Mouse (Mus musculus) CH12.LX (cell line): ENCODE measurements around the gene Cmya5. TPM values are rescaled to one million over a fixed set of nuclear protein-coding genes. Genes with fewer than 3 reads are reported as not detected.

Experiments used
- DNase-seq: peaks from one replicate; pipeline ENCODE4 v3.0.0-alpha.2; 2013; ENCODE audit errors: extremely low read depth
- H3K27ac ChIP-seq: 2 replicates; pipeline ENCODE4 v1.5.1; 2012; ENCODE audit warnings: low read depth, mild to moderate bottlenecking, control low read depth, moderate library complexity; ENCODE audit not compliant: insufficient read depth
- H3K27me3 ChIP-seq: replicated peaks from 2 replicates; pipeline ENCODE3; 2012; ENCODE audit warnings: inconsistent platforms
- H3K36me3 ChIP-seq, 2 experiments: replicated peaks in 1 of 2; 2 replicates each; pipeline versions ENCODE3 to v1.6.1; 2012; ENCODE audit warnings: inconsistent platforms in 1 of 2, low read length in 1 of 2, mild to moderate bottlenecking in 1 of 2, mixed read lengths in 1 of 2, moderate library complexity in 1 of 2; ENCODE audit not compliant: control insufficient read depth in 1 of 2, insufficient read depth in 1 of 2
- H3K4me1 ChIP-seq, 2 experiments: 2 replicates each; pipeline ENCODE4 v1.6.1; 2012; ENCODE audit warnings: inconsistent platforms in 1 of 2, moderate library complexity in 1 of 2; ENCODE audit not compliant: insufficient read depth in 2 of 2, control insufficient read depth in 1 of 2
- H3K4me2 ChIP-seq: 2 replicates; pipeline ENCODE4 v1.6.1; 2012; ENCODE audit warnings: low read depth, mild to moderate bottlenecking, control low read depth; ENCODE audit not compliant: poor library complexity, insufficient read depth, severe bottlenecking
- H3K4me3 ChIP-seq, 3 experiments: fragments of 150-350 bp in 1 of 3; sonication (generic) in 1 of 3; replicated peaks in 1 of 3; 2 replicates each; pipeline versions ENCODE3 to v1.5.1; 2011 to 2012; ENCODE audit warnings: low read depth in 2 of 3, low read length in 2 of 3, mild to moderate bottlenecking in 2 of 3, moderate library complexity in 2 of 3, control low read depth in 1 of 3, improper control_type of control experiment in 1 of 3, inconsistent platforms in 1 of 3, mixed read lengths in 1 of 3; ENCODE audit not compliant: poor library complexity in 1 of 3
- H3K79me2 ChIP-seq: replicated peaks from 2 replicates; pipeline ENCODE4 v1.6.1; 2012; ENCODE audit warnings: mild to moderate bottlenecking, moderate library complexity; ENCODE audit not compliant: control insufficient read depth, poor library complexity, insufficient read depth, severe bottlenecking; ENCODE audit errors: extremely low read depth
- H3K9ac ChIP-seq: 2 replicates; pipeline ENCODE4 v1.6.1; 2012; ENCODE audit warnings: low read depth, mild to moderate bottlenecking, control low read depth, moderate library complexity; ENCODE audit not compliant: insufficient read depth
- H3K9me3 ChIP-seq: replicated peaks from 2 replicates; pipeline ENCODE3; 2012; ENCODE audit warnings: low read length, inconsistent platforms, mixed read lengths
- BHLHE40 ChIP-seq: IDR thresholded peaks from 2 replicates; pipeline ENCODE4 v1.6.1; 2011; ENCODE audit warnings: mild to moderate bottlenecking, low read depth, low read length, improper control_type of control experiment
- CHD2 ChIP-seq: IDR thresholded peaks from 2 replicates; pipeline ENCODE4 v1.6.1; 2011; ENCODE audit warnings: low read length, improper control_type of control experiment
- CTCF ChIP-seq, 2 experiments: IDR thresholded peaks in 1 of 2; conservative IDR thresholded peaks in 1 of 2; 2 replicates each; pipeline ENCODE4 v1.5.1; 2011 to 2012; ENCODE audit warnings: low read depth in 2 of 2, low read length in 2 of 2, improper control_type of control experiment in 1 of 2, inconsistent platforms in 1 of 2, mild to moderate bottlenecking in 1 of 2, moderate library complexity in 1 of 2
- EP300 ChIP-seq: IDR thresholded peaks from 2 replicates; pipeline ENCODE4 v1.6.1; 2011; ENCODE audit warnings: low read length, improper control_type of control experiment
- GABPA ChIP-seq: IDR thresholded peaks from 2 replicates; pipeline ENCODE4 v1.6.1; 2012; ENCODE audit warnings: low read depth, low read length, improper control_type of control experiment, inconsistent platforms; ENCODE audit not compliant: insufficient replicate concordance
- HCFC1 ChIP-seq: IDR thresholded peaks from 2 replicates; pipeline ENCODE4 v1.6.1; 2012; ENCODE audit warnings: low read depth, mild to moderate bottlenecking, inconsistent platforms, low read length, improper control_type of control experiment
- IRF4 ChIP-seq: IDR thresholded peaks from 2 replicates; pipeline ENCODE4 v1.6.1; 2014; ENCODE audit warnings: low read depth, mild to moderate bottlenecking, inconsistent platforms, low read length, improper control_type of control experiment
- JUN ChIP-seq: IDR thresholded peaks from 2 replicates; pipeline ENCODE4 v1.6.1; 2011; ENCODE audit warnings: low read depth, mild to moderate bottlenecking, low read length, improper control_type of control experiment, moderate library complexity; ENCODE audit not compliant: insufficient read depth
- JUND ChIP-seq: conservative IDR thresholded peaks from 2 replicates; pipeline ENCODE4 v1.6.1; 2011; ENCODE audit warnings: low read depth, low read length, improper control_type of control experiment
- MAX ChIP-seq: IDR thresholded peaks from 2 replicates; pipeline ENCODE4 v1.6.1; 2011; ENCODE audit warnings: low read length, improper control_type of control experiment
- MAZ ChIP-seq: IDR thresholded peaks from 2 replicates; pipeline ENCODE4 v1.6.1; 2012; ENCODE audit warnings: low read depth, mild to moderate bottlenecking, inconsistent platforms, low read length, improper control_type of control experiment, moderate library complexity
- MXI1 ChIP-seq: IDR thresholded peaks from 2 replicates; pipeline ENCODE4 v1.6.1; 2011; ENCODE audit warnings: mild to moderate bottlenecking, low read depth, low read length, improper control_type of control experiment
- NELFE ChIP-seq: IDR thresholded peaks from 2 replicates; pipeline ENCODE4 v1.6.1; 2011; ENCODE audit warnings: low read depth, low read length, improper control_type of control experiment
- NRF1 ChIP-seq: IDR thresholded peaks from 2 replicates; pipeline ENCODE4 v1.6.1; 2014; ENCODE audit warnings: low read depth, mild to moderate bottlenecking, inconsistent platforms, low read length, improper control_type of control experiment, moderate library complexity
- POLR2A ChIP-seq: IDR thresholded peaks from 2 replicates; pipeline ENCODE4 v1.6.1; 2011; ENCODE audit warnings: low read depth, mild to moderate bottlenecking, improper control_type of control experiment, low read length
- SIN3A ChIP-seq: IDR thresholded peaks from 2 replicates; pipeline ENCODE4 v1.6.1; 2012; ENCODE audit warnings: low read length, improper control_type of control experiment, inconsistent platforms
- TBP ChIP-seq: conservative IDR thresholded peaks from 2 replicates; pipeline ENCODE4 v1.6.1; 2011; ENCODE audit warnings: low read depth, low read length, improper control_type of control experiment
- UBTF ChIP-seq: IDR thresholded peaks from 2 replicates; pipeline ENCODE4 v1.6.1; 2012; ENCODE audit warnings: low read depth, mild to moderate bottlenecking, inconsistent platforms, low read length, improper control_type of control experiment, moderate library complexity
- USF1 ChIP-seq: IDR thresholded peaks from 2 replicates; pipeline ENCODE4 v1.6.1; 2014; ENCODE audit warnings: low read depth, mild to moderate bottlenecking, inconsistent platforms, low read length, improper control_type of control experiment
- USF2 ChIP-seq: conservative IDR thresholded peaks from 2 replicates; pipeline ENCODE4 v1.6.1; 2011; ENCODE audit warnings: low read depth, low read length, improper control_type of control experiment
- ZMIZ1 ChIP-seq: IDR thresholded peaks from 2 replicates; pipeline ENCODE4 v1.6.1; 2012; ENCODE audit warnings: low read depth, mild to moderate bottlenecking, inconsistent platforms, low read length, improper control_type of control experiment
- dilution Hi-C: fragments of 300-500 bp; cut with MboI; formaldehyde crosslinking; loops from 2 replicates; pipeline ENCODE4 v1.14.3; 2020; ENCODE audit warnings: low sequenced_read_pairs; ENCODE audit not compliant: extremely low pct_unique_long_range_greater_than_20kb, extremely low pct_ligation_motif_present
- in situ Hi-C: fragments of 300-500 bp; cut with MboI; formaldehyde crosslinking; loops from 3 replicates; pipeline ENCODE4 v1.14.3; 2019; ENCODE audit warnings: low sequenced_read_pairs, low pct_ligation_motif_present, low pct_unique_long_range_greater_than_20kb, mixed read lengths
- polyA plus RNA-seq: library from polyadenylated mRNA; unstranded; fragments of >175 nt; gene quantifications from 2 replicates; pipeline ENCODE4 v1.2.1, GENCODE M21; 2012; ENCODE audit warnings: low read depth; ENCODE audit not compliant: insufficient read length
- total RNA-seq, 2 experiments: library from RNA; depleted of rRNA; stranded (reverse); fragments of 300-350 nt in 1 of 2; fragments of >200 nt in 1 of 2; gene quantifications; 2 replicates each; pipeline ENCODE4 v1.2.3; 2012 to 2014

The Cmya5 gene
- total and polyA plus RNA-seq, 3 experiments: 0.19 to 0.59 (median 0.34) TPM

GRCm38 (mm10) chr13:93135501-93135900 is 9.0 kb downstream of the Cmya5 start:
- Histone ChIP-seq H3K36me3 (no peaks in the 10 kb centered on the region), H3K27ac (no peak overlapping the region), H3K4me3 (no peak overlapping the region), H3K4me2 (no peak overlapping the region), H3K4me1 (peaks cover 0 to 11% of the 10 kb centered on the region in 2 experiments; a peak in 2 of 4 replicates), H3K9ac (no peak overlapping the region)
- dilution Hi-C loops: no loop called here
- no peak for TF ChIP-seq NRF1
- no peak for TF ChIP-seq POLR2A
- no peak for TF ChIP-seq JUND
- TF ChIP-seq ZMIZ1: no peak
- no peak for TF ChIP-seq UBTF
- TF ChIP-seq, all 38 proteins: peak for 0
- H3K27me3 ChIP-seq: no peaks in the 10 kb centered on the region
- H3K9me3 ChIP-seq: no peaks in the 10 kb centered on the region
- in situ Hi-C loops: loop anchor here (10.0 kb wide), 1 partner anchor 141 kb away; no protein-coding TSS in a partner anchor
- H3K79me2 ChIP-seq: no peaks in the 10 kb centered on the region
- DNase-seq: no peak

- no peaks in the 10 kb centered on the region for H3K36me3 ChIP-seq
- no peaks in the 10 kb centered on the region for H3K9me3 ChIP-seq
- no peaks in the 10 kb centered on the region for H3K79me2 ChIP-seq
- TF ChIP-seq MAX (no peak), BHLHE40 (no peak), HCFC1 (no peak), CTCF (conservative IDR thresholded peaks at IDR 0.05 in 1 of 2, IDR thresholded peaks at IDR 0.05 in 1 of 2; ENCODE audit: low read depth in 2 of 2, low read length in 2 of 2) (no peak), USF1 (no peak), JUND (no peak), EP300 (no peak), JUN (no peak), IRF4 (no peak), UBTF (no peak), GABPA (no peak), TBP (no peak), MXI1 (no peak), NELFE (no peak), USF2 (no peak), SIN3A (no peak), MAZ (no peak), CHD2 (no peak)
- TF ChIP-seq, all 38 proteins: peak for 0
- in situ Hi-C loops (loop anchor here (10.0 kb wide), 1 partner anchor 136 kb away; no protein-coding TSS in a partner anchor), dilution Hi-C loops (no loop called here)
- no peak overlapping the region for H3K4me2 ChIP-seq
- H3K27me3 ChIP-seq: no peaks in the 10 kb centered on the region
- no peak overlapping the region for H3K4me3 ChIP-seq
- no peak overlapping the region for H3K9ac ChIP-seq
- DNase-seq: no peak
- peaks cover 0 to 11% of the 10 kb centered on the region in 2 experiments; a peak in 2 of 4 replicates for H3K4me1 ChIP-seq
- no peak overlapping the region for H3K27ac ChIP-seq
Measured at GRCm38 (mm10) chr13:93130674-93131073, 13.8 kb downstream of the Cmya5 start.
